Mouse (Mus musculus): ENCODE results near the gene Ncoa3.

GRCm38 (mm10) chr2:166024621-166025020, 32.2 kb downstream of the Ncoa3 start:
- no peak for TF ChIP-seq POLR2A (IDR thresholded peaks at IDR 0.05; ENCODE audit: borderline replicate concordance, extremely low read depth, insufficient read depth, insufficient read length, poor library complexity, severe bottlenecking)
- no peak for TF ChIP-seq CTCF (IDR thresholded peaks at IDR 0.05; ENCODE audit: borderline replicate concordance, extremely low read depth, insufficient read depth, insufficient read length)
